Mouse (Mus musculus) forebrain, embryonic 14.5 days (tissue): Measurements from ENCODE around the gene Swap70. TPM values are rescaled to one million over a fixed set of nuclear protein-coding genes. Genes with fewer than 3 reads are reported as not detected.

Experiments
- ATAC-seq: fragments of 200-750 bp; cut with Nextera tagmentation; 2 replicates; pipeline ENCODE4 v1.8.0; 2017; ENCODE audit warnings: mild to moderate bottlenecking, moderate library complexity
- DNase-seq: peaks from one replicate; pipeline ENCODE4 v3.0.0-alpha.2; 2015; ENCODE audit warnings: low spot score
- H3K27ac ChIP-seq: fragments of 300-500 bp; sonication (generic); 2 replicates; pipeline ENCODE4 v1.5.1; 2014; ENCODE audit warnings: low read depth, mild to moderate bottlenecking, control low read depth, low read length, moderate library complexity
- H3K27me3 ChIP-seq: fragments of 300-500 bp; sonication (generic); replicated peaks from 2 replicates; pipeline ENCODE4 v1.6.1; 2014; ENCODE audit warnings: low read length, control low read depth, mixed read lengths; ENCODE audit not compliant: control insufficient read depth, insufficient read depth
- H3K36me3 ChIP-seq: fragments of 300-500 bp; sonication (generic); 2 replicates; pipeline ENCODE4 v1.6.1; 2014; ENCODE audit warnings: low read length, control low read depth; ENCODE audit not compliant: control insufficient read depth, insufficient read depth
- H3K4me1 ChIP-seq: fragments of 300-500 bp; sonication (generic); 2 replicates; pipeline ENCODE4 v1.6.1; 2014; ENCODE audit warnings: antibody characterized with exemption, low read length, control low read depth; ENCODE audit not compliant: control insufficient read depth, insufficient read depth
- H3K4me2 ChIP-seq: fragments of 300-500 bp; sonication (generic); 2 replicates; pipeline ENCODE4 v1.6.1; 2014; ENCODE audit warnings: mild to moderate bottlenecking, control low read depth, low read length
- H3K4me3 ChIP-seq: fragments of 300-500 bp; sonication (generic); 2 replicates; pipeline ENCODE4 v1.5.1; 2014; ENCODE audit warnings: low read depth, low read length, control low read depth
- H3K9ac ChIP-seq: fragments of 300-500 bp; sonication (generic); 2 replicates; pipeline ENCODE4 v1.6.1; 2014; ENCODE audit warnings: mild to moderate bottlenecking, low read length, control low read depth, moderate library complexity
- H3K9me3 ChIP-seq: fragments of 300-500 bp; sonication (generic); replicated peaks from 2 replicates; pipeline ENCODE4 v1.6.1; 2016; ENCODE audit warnings: low read length, control low read depth, mixed read lengths; ENCODE audit not compliant: control insufficient read depth
- WGBS: fragments of 180-500 bp; shearing (Covaris S2); extraction: QIAGEN DNeasy Blood & Tissue Kit; methylation state at CpG from one replicate; pipeline ENCODE4 v1.1.7; 2014; 5-methylcytosine and 5-hydroxymethylcytosine counted together
- polyA plus RNA-seq: library from polyadenylated mRNA; unstranded; fragments of >200 nt; fragmentation: Nextera tagmentation; extraction: Ambion mirVana; gene quantifications from 2 replicates; pipeline ENCODE4 v1.2.1, GENCODE M21; 2014

Gene Swap70
- polyA plus RNA-seq, 1 experiment from 2014 or later: 8.6 TPM

- peak overlapping the region; percentile 21; the same call in 1 of the 2 replicates for H3K27ac ChIP-seq
- no peak overlapping the region for H3K9ac ChIP-seq
- WGBS: 90% methylated on average over 4 of the region's 4 CpGs
- ATAC-seq (no peak), DNase-seq (no peak)
- H3K36me3 ChIP-seq: no peaks in the 10 kb centered on the region; the same call in 1 of the 2 replicates
- no peak overlapping the region for H3K4me3 ChIP-seq
- no peaks in the 10 kb centered on the region for H3K27me3 ChIP-seq
- H3K4me2 ChIP-seq: no peak overlapping the region
- H3K4me1 ChIP-seq: no peaks in the 10 kb centered on the region
- no peaks in the 10 kb centered on the region for H3K9me3 ChIP-seq
Measured at GRCm38 (mm10) chr7:110272434-110272833, 50.9 kb downstream of the Swap70 start.

- no peak overlapping the region for H3K9ac ChIP-seq
- H3K27ac ChIP-seq: no peak overlapping the region
- no peak overlapping the region for H3K4me2 ChIP-seq
- H3K4me1 ChIP-seq: no peaks in the 10 kb centered on the region
- DNase-seq: no peak
- WGBS: 89% methylated on average over 5 of the region's 5 CpGs
- ATAC-seq: no peak
- peaks cover 6% of the 10 kb centered on the region; the same call in 1 of the 2 replicates for H3K36me3 ChIP-seq
- H3K27me3 ChIP-seq: no peaks in the 10 kb centered on the region
- H3K4me3 ChIP-seq: no peak overlapping the region
- H3K9me3 ChIP-seq: no peaks in the 10 kb centered on the region
Measured at GRCm38 (mm10) chr7:110277734-110278245, 56.3 kb downstream of the Swap70 start.

GRCm38 (mm10) chr7:110279183-110279582, 57.7 kb downstream of the Swap70 start:
- H3K4me1 ChIP-seq: no peaks in the 10 kb centered on the region
- no peak overlapping the region for H3K27ac ChIP-seq
- H3K36me3 ChIP-seq: peaks cover 6% of the 10 kb centered on the region; the same call in 1 of the 2 replicates
- no peak overlapping the region for H3K9ac ChIP-seq
- 97% methylated on average over 4 of the region's 4 CpGs for WGBS
- no peaks in the 10 kb centered on the region for H3K27me3 ChIP-seq
- H3K4me3 ChIP-seq: no peak overlapping the region
- ATAC-seq: no peak
- DNase-seq: no peak
- no peak overlapping the region for H3K4me2 ChIP-seq
- H3K9me3 ChIP-seq: no peaks in the 10 kb centered on the region

GRCm38 (mm10) chr7:110281435-110282256, 60.1 kb downstream of the Swap70 start:
- H3K4me1 ChIP-seq: no peaks in the 10 kb centered on the region
- H3K27ac ChIP-seq: no peak overlapping the region
- H3K36me3 ChIP-seq: peaks cover 6% of the 10 kb centered on the region; the same call in 1 of the 2 replicates
- ATAC-seq (no peak), DNase-seq (no peak)
- WGBS: 87% methylated on average over 11 of the region's 11 CpGs
- no peak overlapping the region for H3K9ac ChIP-seq
- H3K4me2 ChIP-seq: no peak overlapping the region
- H3K9me3 ChIP-seq: no peaks in the 10 kb centered on the region
- H3K27me3 ChIP-seq: no peaks in the 10 kb centered on the region
- no peak overlapping the region for H3K4me3 ChIP-seq

- Histone ChIP-seq H3K4me1 (no peaks in the 10 kb centered on the region), H3K27ac (no peak overlapping the region), H3K9me3 (no peaks in the 10 kb centered on the region), H3K27me3 (no peaks in the 10 kb centered on the region), H3K4me2 (no peak overlapping the region), H3K9ac (no peak overlapping the region), H3K36me3 (peaks cover 6% of the 10 kb centered on the region; the same call in 1 of the 2 replicates), H3K4me3 (no peak overlapping the region)
- 85% methylated on average over 11 of the region's 11 CpGs for WGBS
- DNase-seq (no peak), ATAC-seq (no peak)
Measured at GRCm38 (mm10) chr7:110282797-110283196, 61.3 kb downstream of the Swap70 start.

GRCm38 (mm10) chr7:110283484-110284275, 62.2 kb downstream of the Swap70 start:
- H3K27ac ChIP-seq: no peak overlapping the region
- no peaks in the 10 kb centered on the region for H3K9me3 ChIP-seq
- 94% methylated on average over 6 of the region's 6 CpGs for WGBS
- DNase-seq (no peak), ATAC-seq (no peak)
- H3K27me3 ChIP-seq: no peaks in the 10 kb centered on the region
- peaks cover 6% of the 10 kb centered on the region; the same call in 1 of the 2 replicates for H3K36me3 ChIP-seq
- H3K4me1 ChIP-seq: no peaks in the 10 kb centered on the region
- no peak overlapping the region for H3K4me2 ChIP-seq
- no peak overlapping the region for H3K4me3 ChIP-seq
- no peak overlapping the region for H3K9ac ChIP-seq

- H3K9ac ChIP-seq: no peak overlapping the region
- H3K27ac ChIP-seq: no peak overlapping the region
- no peaks in the 10 kb centered on the region for H3K9me3 ChIP-seq
- no peak overlapping the region for H3K4me3 ChIP-seq
- no peaks in the 10 kb centered on the region for H3K27me3 ChIP-seq
- H3K4me2 ChIP-seq: no peak overlapping the region
- no peaks in the 10 kb centered on the region; the same call in 1 of the 2 replicates for H3K36me3 ChIP-seq
- ATAC-seq (no peak), DNase-seq (no peak)
- 94% methylated on average over 12 of the region's 12 CpGs for WGBS
- H3K4me1 ChIP-seq: no peaks in the 10 kb centered on the region
Measured at GRCm38 (mm10) chr7:110285076-110285848, 63.8 kb downstream of the Swap70 start.

GRCm38 (mm10) chr7:110285849-110286151, 64.3 kb downstream of the Swap70 start:
- Histone ChIP-seq H3K9ac (no peak overlapping the region), H3K4me3 (no peak overlapping the region), H3K9me3 (no peaks in the 10 kb centered on the region), H3K27ac (no peak overlapping the region), H3K36me3 (no peaks in the 10 kb centered on the region; the same call in 1 of the 2 replicates), H3K4me2 (no peak overlapping the region), H3K4me1 (no peaks in the 10 kb centered on the region), H3K27me3 (no peaks in the 10 kb centered on the region)
- no peak for DNase-seq
- ATAC-seq: no peak
- WGBS: 78% methylated on average over 3 of the region's 3 CpGs
